24 mouse cellular contexts compared by ENCODE assay signal in the genomic region with DNA sequence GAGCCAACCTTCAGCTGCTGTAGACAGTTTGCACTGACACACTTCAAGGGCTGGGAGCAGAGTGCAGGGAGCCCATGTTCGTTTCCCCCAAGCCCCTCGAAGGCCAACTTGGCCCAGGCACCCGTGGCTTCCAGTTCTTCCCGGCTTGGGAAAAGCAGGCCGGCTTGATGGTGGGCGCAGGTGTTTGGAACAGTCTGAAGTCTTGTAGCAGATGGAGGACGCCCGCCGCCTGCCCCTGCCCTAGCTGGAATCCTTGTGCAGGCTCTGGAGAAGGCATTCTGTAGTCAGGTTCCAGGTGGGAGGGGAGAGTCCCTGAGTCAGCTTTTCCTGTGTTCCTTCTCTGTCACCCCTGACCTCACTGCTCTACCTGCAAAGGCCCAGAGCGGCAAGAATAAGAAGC. TPM values are rescaled to one million over a fixed set of nuclear protein-coding genes. Genes with fewer than 3 reads are reported as not detected.
DNase-seq lines count a peak whose midpoint lies in the region; ATAC-seq and TF ChIP-seq lines count a peak whose summit lies in the region.
"Had no signal": no experiment of that assay in that cellular context is flagged by ENCODE, and none has a peak within 500 bp of the region (broad histone marks: within the 10 kb centered on the region; RNA-seq: fewer than 3 reads in every experiment).

No protein-coding gene starts in this region.

- H3K27me3 ChIP-seq in midbrain, postnatal 0 days (ENCODE audit: insufficient read depth, low read length): no peaks in the 10 kb centered on the region
- H3K27me3 ChIP-seq in midbrain, embryonic 13.5 days: no peaks in the 10 kb centered on the region
- H3K27me3 ChIP-seq: forebrain, embryonic 13.5 days; heart, embryonic 15.5 days; midbrain, embryonic 12.5 days had no signal

- WGBS in midbrain, postnatal 0 days: 88% methylated on average over 10 of the region's 10 CpGs
- 91% methylated on average over 10 of the region's 10 CpGs for WGBS in midbrain, embryonic 13.5 days

- H3K9me3 ChIP-seq in midbrain, postnatal 0 days (ENCODE audit: low read length): no peaks in the 10 kb centered on the region
- no peaks in the 10 kb centered on the region for H3K9me3 ChIP-seq in midbrain, embryonic 13.5 days
- H3K9me3 ChIP-seq: forebrain, embryonic 13.5 days; heart, embryonic 15.5 days; midbrain, embryonic 12.5 days had no signal

- H3K27ac ChIP-seq in midbrain, postnatal 0 days (ENCODE audit: low read depth, low read length): no peak overlapping the region
- H3K27ac ChIP-seq in midbrain, embryonic 13.5 days: no peak overlapping the region
- H3K27ac ChIP-seq: forebrain, embryonic 13.5 days; heart, embryonic 15.5 days; left cerebral cortex, adult 2 months; midbrain, embryonic 12.5 days; stomach, postnatal 0 days had no signal

- no peak overlapping the region for H3K9ac ChIP-seq in midbrain, postnatal 0 days (replicated peaks; ENCODE audit: low read length, poor library complexity, severe bottlenecking)
- no peak overlapping the region for H3K9ac ChIP-seq in midbrain, embryonic 13.5 days (replicated peaks)
- H3K9ac ChIP-seq: forebrain, embryonic 13.5 days; heart, embryonic 15.5 days; midbrain, embryonic 12.5 days had no signal

- H3K36me3 ChIP-seq in midbrain, postnatal 0 days (ENCODE audit: insufficient read depth, low read length): peaks cover 14% of the 10 kb centered on the region
- H3K36me3 ChIP-seq in midbrain, embryonic 13.5 days: peaks cover 22% of the 10 kb centered on the region

- intact Hi-C loops in left cerebral cortex, postnatal 36 days (cut with DNase I): no loop called here

- H3K4me3 ChIP-seq in midbrain, postnatal 0 days (ENCODE audit: low read depth, low read length): no peak overlapping the region
- H3K4me3 ChIP-seq in midbrain, embryonic 13.5 days (replicated peaks): no peak overlapping the region
- H3K4me3 ChIP-seq: forebrain, embryonic 13.5 days; heart, embryonic 15.5 days; left cerebral cortex, adult 2 months; midbrain, embryonic 12.5 days; myocyte had no signal

- TF ChIP-seq CTCF in midbrain, postnatal 0 days (IDR thresholded peaks at IDR 0.05): no peak

- DNase-seq in frontal cortex, postnatal 36 days (ENCODE audit: low spot score in 2 of 2): peak; percentile 33 to 39
- DNase-seq in frontal cortex, postnatal 14 days (ENCODE audit: low spot score in 2 of 2): no peak
- peak; percentile 19 for DNase-seq in midbrain, postnatal 0 days (ENCODE audit: low spot score)
- DNase-seq in left cerebral cortex, postnatal 36 days (ENCODE audit: low spot score in 2 of 2): peak; percentile 39 to 56
- DNase-seq in yolk sac, embryonic 10.5 days (ENCODE audit: low spot score): peak; percentile 62
- DNase-seq: adrenal gland, adult 8-10 months; cerebellum, adult 11 months; gastrocnemius, postnatal 25 days; kidney, adult 11 months; lung, postnatal 10 days; thymus, postnatal 25 days had no signal

- H3K4me2 ChIP-seq in midbrain, postnatal 0 days (ENCODE audit: low read depth, low read length, poor library complexity, severe bottlenecking): no peak overlapping the region
- H3K4me2 ChIP-seq in midbrain, embryonic 13.5 days (replicated peaks): no peak overlapping the region
- H3K4me2 ChIP-seq: forebrain, embryonic 13.5 days; heart, embryonic 15.5 days; midbrain, embryonic 12.5 days had no signal

- H3K4me1 ChIP-seq in midbrain, postnatal 0 days (ENCODE audit: insufficient read depth, low read length): no peaks in the 10 kb centered on the region
- no peaks in the 10 kb centered on the region for H3K4me1 ChIP-seq in midbrain, embryonic 13.5 days (replicated peaks)
- H3K4me1 ChIP-seq: forebrain, embryonic 13.5 days; midbrain, embryonic 12.5 days had no signal

- ATAC-seq in midbrain, postnatal 0 days (ENCODE audit: low FRiP score): no peak
- no peak for ATAC-seq in midbrain, embryonic 13.5 days
- ATAC-seq in activated CD4-positive, CD25-positive, alpha-beta regulatory T cell, adult 4 months: no peak
- ATAC-seq: forebrain, embryonic 13.5 days had no signal

RNA-seq across cellular contexts. Expression of a gene that starts 16.4 kb away (rescaled TPM):
- not detected in 2 replicates for total RNA-seq in midbrain, postnatal 0 days (2014; rRNA removed)
- 0.17 and 0.21 TPM in 2 replicates for polyA plus RNA-seq in midbrain, postnatal 0 days (2015; fragmentation: Nextera tagmentation; extraction: Ambion mirVana)
- polyA plus RNA-seq in midbrain, embryonic 13.5 days (2015; fragmentation: Nextera tagmentation; extraction: Ambion mirVana): not detected in 2 replicates
- total RNA-seq in left cerebral cortex, postnatal 36 days (2021): not detected
- polyA plus RNA-seq in activated CD4-positive, CD25-positive, alpha-beta regulatory T cell, adult 4 months (2017; shearing (Covaris generic)): not detected
- total RNA-seq: adrenal gland, adult 8-10 months; heart, adult 8-10 months; hematopoietic stem cell, adult 5-6 weeks; left cerebral cortex, adult 2 months; megakaryocyte progenitor cell, adult 5-6 weeks had no signal
- polyA plus RNA-seq: forebrain, embryonic 13.5 days; heart, embryonic 15.5 days; liver, embryonic 16.5 days; midbrain, embryonic 12.5 days; neural tube, embryonic 14.5 days; stomach, postnatal 0 days had no signal

RNA-seq across cellular contexts. Expression of a gene that starts 36.1 kb away (rescaled TPM):
- 0.09 and 0.44 TPM in 2 replicates for total RNA-seq in midbrain, postnatal 0 days (2014; rRNA removed)
- 0.23 and 0.58 TPM in 2 replicates for polyA plus RNA-seq in midbrain, postnatal 0 days (2015; fragmentation: Nextera tagmentation; extraction: Ambion mirVana)
- polyA plus RNA-seq in midbrain, embryonic 13.5 days (2015; fragmentation: Nextera tagmentation; extraction: Ambion mirVana): 0.13 TPM in 1 of 2 replicates, not detected in the other
- total RNA-seq in left cerebral cortex, postnatal 36 days (2021): under 1 TPM in 1 of 2 experiments, not detected in 1; 0.32 TPM
- not detected for polyA plus RNA-seq in activated CD4-positive, CD25-positive, alpha-beta regulatory T cell, adult 4 months (2017; shearing (Covaris generic))
- total RNA-seq: heart, adult 8-10 months; hematopoietic stem cell, adult 5-6 weeks had no signal
- polyA plus RNA-seq: forebrain, embryonic 13.5 days; heart, embryonic 15.5 days had no signal

RNA-seq across cellular contexts. Expression of a gene that starts 44.8 kb away (rescaled TPM):
- 85.4 and 88.6 TPM in 2 replicates for total RNA-seq in midbrain, postnatal 0 days (2014; rRNA removed)
- polyA plus RNA-seq in midbrain, postnatal 0 days (2015; fragmentation: Nextera tagmentation; extraction: Ambion mirVana): 23.5 and 25.0 TPM in 2 replicates
- polyA plus RNA-seq in midbrain, embryonic 13.5 days (2015; fragmentation: Nextera tagmentation; extraction: Ambion mirVana): 25.5 and 27.1 TPM in 2 replicates
- 10 to 100 TPM; 38.7 to 41.9 TPM for total RNA-seq in left cerebral cortex, postnatal 36 days (2021)
- 10 to 100 TPM; 15.3 to 22.6 TPM for polyA plus RNA-seq in activated CD4-positive, CD25-positive, alpha-beta regulatory T cell, adult 4 months (2017; shearing (Covaris generic))

Comparison
In these comparisons a context has a peak if more than half of its experiments do, and no peak if none do; other contexts are left out.
1. DNase-seq: peak in frontal cortex, postnatal 36 days (2 of 2), midbrain, postnatal 0 days (single experiment), left cerebral cortex, postnatal 36 days (2 of 2) and yolk sac, embryonic 10.5 days (single experiment); none in frontal cortex, postnatal 14 days (0 of 2).